Mouse (Mus musculus) ES-E14 (cell line): ENCODE measurements around the gene Rabgap1l. TPM values are rescaled to one million over a fixed set of nuclear protein-coding genes. Genes with fewer than 3 reads are reported as not detected.

Source experiments
- DNase-seq: peaks from one replicate; pipeline ENCODE4 v3.0.0-alpha.2; 2013; ENCODE audit warnings: low read depth, low spot score
- H3K27ac ChIP-seq: 2 replicates; pipeline ENCODE4 v1.5.1; 2012; ENCODE audit warnings: low read depth, mild to moderate bottlenecking, low read length, moderate library complexity, mixed read lengths; ENCODE audit not compliant: poor library complexity, insufficient read depth, severe bottlenecking
- H3K36me3 ChIP-seq: 2 replicates; pipeline ENCODE4 v1.6.1; 2012; ENCODE audit warnings: mild to moderate bottlenecking, low read length, moderate library complexity, mixed read lengths; ENCODE audit not compliant: control insufficient read depth, poor library complexity, insufficient read depth, severe bottlenecking
- H3K4me1 ChIP-seq, 2 experiments: fragments of 150-350 bp in 1 of 2; sonication (generic) in 1 of 2; 2 replicates each; pipeline ENCODE4 v1.6.1; 2012; ENCODE audit warnings: low read length in 2 of 2, mild to moderate bottlenecking in 1 of 2, mixed read lengths in 1 of 2; ENCODE audit not compliant: control insufficient read depth in 2 of 2, insufficient read depth in 2 of 2, poor library complexity in 1 of 2
- H3K4me3 ChIP-seq, 2 experiments: fragments of 150-350 bp in 1 of 2; sonication (generic) in 1 of 2; 2 replicates each; pipeline ENCODE4 v1.5.1; 2012; ENCODE audit warnings: low read length in 2 of 2, low read depth in 1 of 2, mild to moderate bottlenecking in 1 of 2, mixed read lengths in 1 of 2; ENCODE audit not compliant: insufficient read depth in 1 of 2, poor library complexity in 1 of 2, severe bottlenecking in 1 of 2
- H3K9ac ChIP-seq: 2 replicates; pipeline ENCODE4 v1.6.1; 2012; ENCODE audit warnings: low read depth, mild to moderate bottlenecking, low read length, mixed read lengths; ENCODE audit not compliant: poor library complexity, insufficient read depth, severe bottlenecking
- H3K9me3 ChIP-seq: fragments of 150-350 bp; sonication (generic); 2 replicates; pipeline ENCODE4 v1.6.1; 2012; ENCODE audit warnings: low read depth, mild to moderate bottlenecking, low read length; ENCODE audit not compliant: control insufficient read depth, insufficient read depth
- CHD2 ChIP-seq: IDR thresholded peaks from 2 replicates; pipeline ENCODE4 v1.6.1; 2014; ENCODE audit warnings: mild to moderate bottlenecking, low read depth, low read length, inconsistent platforms
- HCFC1 ChIP-seq: IDR thresholded peaks from 2 replicates; pipeline ENCODE4 v1.6.1; 2012; ENCODE audit warnings: low read length, inconsistent platforms, borderline replicate concordance; ENCODE audit not compliant: insufficient read depth
- MAFK ChIP-seq: IDR thresholded peaks from 2 replicates; pipeline ENCODE4 v1.6.1; 2014; ENCODE audit warnings: mild to moderate bottlenecking, low read depth, low read length, inconsistent platforms; ENCODE audit not compliant: insufficient read depth
- ZC3H11A ChIP-seq: IDR thresholded peaks from 2 replicates; pipeline ENCODE4 v1.6.1; 2012; ENCODE audit warnings: low read depth, mild to moderate bottlenecking, inconsistent platforms, low read length, borderline replicate concordance
- ZNF384 ChIP-seq: IDR thresholded peaks from 2 replicates; pipeline ENCODE4 v1.6.1; 2012; ENCODE audit warnings: low read depth, low read length, inconsistent platforms
- in situ Hi-C, 2 experiments: fragments of 600-800 bp; cut with MboI; formaldehyde crosslinking; loops; one replicate each; pipeline ENCODE4 v1.15.1; 2025; ENCODE audit warnings: low sequenced_read_pairs in 2 of 2, inconsistent platforms in 1 of 2; ENCODE audit not compliant: unreplicated experiment in 2 of 2
- total RNA-seq: library from RNA; depleted of rRNA; stranded (reverse); fragments of 300-350 nt; gene quantifications from 2 replicates; pipeline ENCODE4 v1.2.3, GENCODE M21; 2012

Gene Rabgap1l
- total RNA-seq, 1 experiment: 10.3 TPM

DNA sequence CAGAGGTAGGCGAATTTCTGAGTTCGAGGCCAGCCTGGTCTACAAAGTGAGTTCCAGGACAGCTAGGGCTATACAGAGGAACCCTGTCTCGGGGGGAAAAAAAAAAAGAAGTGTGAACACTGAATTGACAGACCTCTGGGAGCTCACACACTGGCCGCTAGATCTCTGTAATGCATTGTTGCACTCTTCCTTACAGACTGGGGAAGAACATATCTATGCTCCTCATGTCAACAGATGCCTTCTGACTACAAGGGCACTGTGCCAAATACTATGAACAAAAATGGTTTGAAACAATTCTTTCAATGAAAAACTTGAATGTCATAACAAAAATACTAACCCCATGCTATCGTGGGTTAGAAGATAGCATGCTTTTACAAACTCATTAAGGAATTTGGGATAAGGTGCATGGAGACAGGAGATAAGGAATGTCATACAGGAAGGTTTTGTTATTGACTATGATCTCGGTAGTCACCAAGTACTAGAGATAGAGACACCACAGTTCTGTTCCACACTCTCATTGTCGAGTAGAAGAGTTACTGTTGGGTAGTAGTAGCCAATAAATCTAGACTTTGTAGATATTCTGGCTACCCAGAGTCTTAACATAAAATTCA lies 519.8 kb downstream of the Rabgap1l start:
- in situ Hi-C loops: no loop called here
- Histone ChIP-seq H3K4me3 (no peak overlapping the region), H3K36me3 (no peaks in the 10 kb centered on the region), H3K9ac (no peak overlapping the region), H3K27ac (no peak overlapping the region), H3K9me3 (no peaks in the 10 kb centered on the region), H3K4me1 (peaks cover 0 to 2% of the 10 kb centered on the region in 2 experiments; a peak in 1 of 4 replicates)
- TF ChIP-seq MAFK (no peak), HCFC1 (no peak), ZNF384 (no peak), ZC3H11A (no peak), CHD2 (no peak)
- no peak for DNase-seq

DNA sequence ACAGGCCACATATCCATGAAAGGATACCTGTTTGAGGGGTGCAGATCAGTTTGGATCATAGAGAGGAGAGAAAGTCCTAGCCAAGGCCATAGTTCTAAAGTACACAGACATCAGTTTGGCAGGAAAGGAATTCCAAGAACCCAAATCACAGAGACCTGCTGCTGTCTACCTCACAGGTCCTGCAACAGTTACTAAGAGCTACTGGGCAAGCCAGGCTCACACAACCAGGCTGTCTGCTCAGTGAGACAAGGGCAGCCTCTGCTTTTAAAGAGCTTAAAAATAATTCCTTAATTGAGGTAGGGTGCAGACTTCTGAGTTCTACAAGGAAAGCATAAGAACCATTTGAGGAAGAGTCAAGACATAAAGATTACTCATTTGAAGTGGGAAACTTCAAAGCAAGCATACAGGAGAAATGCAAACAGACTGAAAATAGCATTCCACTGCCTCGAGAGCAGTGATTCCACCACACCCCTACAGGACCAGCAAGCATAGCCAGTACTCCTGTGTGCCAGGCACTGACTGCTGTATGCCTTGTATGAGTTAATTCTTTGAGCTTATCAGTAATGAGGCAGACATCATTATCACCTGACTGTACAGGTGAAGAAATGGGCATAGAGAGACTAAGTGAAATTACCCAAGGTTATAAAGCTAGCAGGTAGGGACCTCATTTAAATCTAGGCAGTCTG lies 521.6 kb downstream of the Rabgap1l start:
- peaks cover 0 to 2% of the 10 kb centered on the region in 2 experiments; a peak in 1 of 4 replicates for H3K4me1 ChIP-seq
- in situ Hi-C loops: no loop called here
- no peak overlapping the region for H3K27ac ChIP-seq
- H3K9me3 ChIP-seq: no peaks in the 10 kb centered on the region
- DNase-seq: no peak
- no peaks in the 10 kb centered on the region for H3K36me3 ChIP-seq
- no peak overlapping the region for H3K4me3 ChIP-seq
- TF ChIP-seq ZNF384 (no peak), HCFC1 (no peak), ZC3H11A (no peak), MAFK (no peak), CHD2 (no peak)
- H3K9ac ChIP-seq: no peak overlapping the region

DNA sequence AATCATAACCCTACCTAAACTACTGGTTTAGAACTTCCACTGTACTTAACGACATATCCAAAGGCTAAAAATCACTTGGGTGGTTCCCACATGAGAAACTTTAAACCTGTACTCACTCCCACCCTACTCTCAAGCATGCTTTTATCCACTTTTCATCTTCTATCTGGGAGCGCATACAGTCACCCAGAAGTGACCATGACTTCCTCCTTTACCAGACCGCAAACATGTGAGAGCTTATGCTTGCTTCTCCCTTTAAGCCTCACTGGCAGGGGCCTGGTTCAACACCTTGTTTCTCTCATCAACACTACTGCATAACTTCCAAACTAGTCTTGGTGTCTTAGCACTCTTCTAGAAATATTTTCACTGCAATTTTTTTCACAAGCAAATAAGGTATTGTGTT lies 524.7 kb downstream of the Rabgap1l start:
- H3K9ac ChIP-seq: no peak overlapping the region
- H3K9me3 ChIP-seq: no peaks in the 10 kb centered on the region
- in situ Hi-C loops: no loop called here
- H3K36me3 ChIP-seq: peaks cover 3% of the 10 kb centered on the region; the same call in 1 of the 2 replicates
- TF ChIP-seq CHD2 (no peak), MAFK (no peak), HCFC1 (no peak), ZNF384 (no peak), ZC3H11A (no peak)
- no peak for DNase-seq
- no peak overlapping the region for H3K4me3 ChIP-seq
- H3K27ac ChIP-seq: no peak overlapping the region
- H3K4me1 ChIP-seq: no peaks in the 10 kb centered on the region

DNA sequence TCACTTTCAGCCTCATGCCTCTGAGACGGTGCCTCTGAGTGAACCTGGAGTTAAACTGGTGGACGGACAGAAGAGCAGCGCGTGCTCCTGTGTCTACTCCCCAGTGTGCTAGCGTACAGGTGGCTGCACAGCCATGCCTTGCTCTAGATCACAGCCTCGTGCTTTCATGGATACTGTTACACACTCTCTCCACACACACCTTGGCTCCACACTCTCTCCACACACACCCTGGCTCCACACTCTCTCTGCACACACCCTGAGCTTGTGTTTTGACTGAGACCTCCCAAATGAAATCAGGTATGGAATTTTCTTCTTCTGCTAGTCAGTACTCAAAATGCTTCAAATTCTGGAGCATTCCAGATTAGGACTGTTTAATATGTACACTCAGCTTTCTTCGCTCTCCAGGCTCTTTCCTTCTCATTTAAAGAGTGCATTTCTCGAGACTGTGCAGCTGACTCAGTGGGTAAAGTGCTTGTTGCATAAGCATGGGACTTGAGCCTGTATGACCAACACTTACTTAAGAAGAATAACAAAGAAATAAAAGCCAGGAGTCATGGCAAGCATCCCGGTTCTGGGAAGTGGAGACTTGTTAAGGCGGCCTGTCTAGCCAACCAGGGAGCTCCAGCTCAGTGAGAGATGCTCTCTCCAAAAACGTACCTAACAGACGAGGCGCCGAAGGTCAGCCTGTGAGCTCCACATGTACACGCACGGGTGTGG lies 529.2 kb downstream of the Rabgap1l start:
- Histone ChIP-seq H3K27ac (no peak overlapping the region), H3K9me3 (no peaks in the 10 kb centered on the region), H3K9ac (no peak overlapping the region), H3K36me3 (peaks cover 3% of the 10 kb centered on the region; the same call in 1 of the 2 replicates), H3K4me3 (no peak overlapping the region), H3K4me1 (no peaks in the 10 kb centered on the region)
- in situ Hi-C loops: no loop called here
- DNase-seq: no peak
- TF ChIP-seq CHD2 (no peak), HCFC1 (no peak), ZNF384 (no peak), ZC3H11A (no peak), MAFK (no peak)
